Mouse (Mus musculus) left cerebral cortex, adult 18-20 months (tissue): ENCODE measurements around the gene Zhx3. TPM values are rescaled to one million over a fixed set of nuclear protein-coding genes. Genes with fewer than 3 reads are reported as not detected.
A peak's percentile ranks its signal among the peaks of the same experiment; 100 is the strongest.

Experiments
- DNase-seq, 2 experiments: peaks; one replicate each; pipeline ENCODE4 v3.0.0; 2021 to 2022; ENCODE audit warnings: low spot score in 2 of 2, mixed read lengths in 1 of 2
- long read RNA-seq, 2 experiments: library from polyadenylated mRNA; stranded (forward); transcript quantifications; one replicate each; pipeline ENCODE4 v2.0.0; 2021
- total RNA-seq, 2 experiments: library from RNA; stranded (reverse); gene quantifications; 2 replicates each; pipeline ENCODE4 v1.2.3; 2021

Gene Zhx3
- 10 to 100 TPM; 64.4 to 70.2 TPM for total RNA-seq
- long read RNA-seq, experiment 1, full-length matches to known transcripts, result 3 of 11 reads
- long read RNA-seq, experiment 1, partial matches to known transcripts, result 3 of 11 reads
- long read RNA-seq, experiment 1, other reads (novel, unspliced or antisense), result 5 of 11 reads
- long read RNA-seq, experiment 2, full-length matches to known transcripts, result 2 of 9 reads
- long read RNA-seq, experiment 2, partial matches to known transcripts, result 2 of 9 reads
- long read RNA-seq, experiment 2, other reads (novel, unspliced or antisense), result 5 of 9 reads

- DNase-seq, result peak; percentile 79 to 90
Measured at GRCm38 (mm10) chr2:160872890-160873382, at the start of gene Zhx3. Zhx3 (minus strand) TSS chr2:160872998.

GRCm38 (mm10) chr2:160921285-160921684 lies 48.5 kb upstream of the Zhx3 start:
- DNase-seq, result no peak

- DNase-seq, result no peak
Measured at GRCm38 (mm10) chr2:160918930-160919215, 46.1 kb upstream of the Zhx3 start.

GRCm38 (mm10) chr2:160918154-160918929 lies 45.5 kb upstream of the Zhx3 start:
- DNase-seq, result no peak

DNA sequence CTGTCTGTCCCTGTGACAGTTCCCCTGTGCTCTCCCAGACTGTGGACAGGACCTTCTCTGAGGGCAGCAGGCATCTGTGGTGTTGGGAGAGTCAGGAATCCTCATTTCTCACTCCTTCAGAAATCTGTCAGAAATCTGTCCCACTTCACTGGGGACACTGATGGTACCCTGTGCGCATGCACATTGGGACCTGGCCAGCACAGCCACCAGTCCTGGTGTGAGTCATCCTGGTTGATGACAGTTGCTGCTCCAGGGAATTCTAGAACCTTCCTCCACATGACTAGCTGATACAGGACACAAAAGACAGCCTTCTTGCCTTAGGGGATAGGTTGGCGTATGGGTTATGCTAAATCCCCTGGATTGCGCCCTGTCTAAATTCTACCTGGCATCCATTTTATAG lies 44.5 kb upstream of the Zhx3 start:
- peak in 1 of 2 experiments; percentile 23 for DNase-seq

- no peak for DNase-seq
Measured at GRCm38 (mm10) chr2:160916714-160917113, 43.9 kb upstream of the Zhx3 start.

GRCm38 (mm10) chr2:160915821-160916610 lies 43.2 kb upstream of the Zhx3 start:
- DNase-seq, result no peak

DNA sequence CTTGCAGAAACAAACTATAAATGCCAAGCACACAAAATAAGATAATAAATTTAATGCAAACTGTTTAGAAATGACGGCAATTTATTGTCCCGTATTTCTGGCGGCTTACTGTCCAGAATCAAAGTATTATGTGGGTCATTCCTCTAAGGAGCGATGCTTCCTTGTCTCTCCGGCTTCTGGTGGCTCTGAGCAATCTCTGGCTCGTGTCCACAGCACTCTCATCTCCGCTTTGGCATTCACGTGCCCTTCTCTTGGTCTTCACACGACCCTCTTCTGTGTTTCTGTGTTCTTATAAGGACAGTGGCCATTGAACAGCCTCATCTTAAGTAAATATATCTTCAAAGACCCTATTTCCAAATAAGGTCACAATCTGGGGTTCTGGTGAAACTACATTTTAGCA lies 41.9 kb upstream of the Zhx3 start:
- DNase-seq, result no peak

DNA sequence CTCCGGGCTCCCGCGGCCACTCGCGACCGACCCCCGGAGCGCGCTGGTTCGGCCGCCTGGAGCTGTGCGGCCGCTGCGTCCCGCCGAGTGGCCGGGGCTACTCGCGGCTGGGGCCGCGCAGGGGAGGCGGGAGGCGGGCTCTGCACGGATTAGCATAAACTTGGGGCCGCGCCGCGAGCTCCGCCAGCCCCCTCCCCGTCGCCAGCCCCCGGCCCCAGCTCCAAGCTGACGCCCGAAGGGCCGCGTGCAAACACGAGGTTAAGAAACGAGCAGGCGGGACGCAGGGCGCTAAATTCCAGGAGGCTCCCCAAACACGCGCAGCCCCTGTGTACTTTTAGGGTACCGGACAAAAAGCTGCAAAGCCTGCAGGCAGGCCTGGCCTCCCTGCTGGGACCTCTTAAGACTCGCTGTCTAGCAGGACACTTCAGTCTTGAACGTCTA lies 39.5 kb upstream of the Zhx3 start, which contains the start of gene Emilin3:
Gene Emilin3, minus strand, starts transcription at position 98 of the 441 bp plus-strand sequence.
- no peak for DNase-seq

GRCm38 (mm10) chr2:160911558-160912201 lies 38.9 kb upstream of the Zhx3 start:
- no peak for DNase-seq

DNA sequence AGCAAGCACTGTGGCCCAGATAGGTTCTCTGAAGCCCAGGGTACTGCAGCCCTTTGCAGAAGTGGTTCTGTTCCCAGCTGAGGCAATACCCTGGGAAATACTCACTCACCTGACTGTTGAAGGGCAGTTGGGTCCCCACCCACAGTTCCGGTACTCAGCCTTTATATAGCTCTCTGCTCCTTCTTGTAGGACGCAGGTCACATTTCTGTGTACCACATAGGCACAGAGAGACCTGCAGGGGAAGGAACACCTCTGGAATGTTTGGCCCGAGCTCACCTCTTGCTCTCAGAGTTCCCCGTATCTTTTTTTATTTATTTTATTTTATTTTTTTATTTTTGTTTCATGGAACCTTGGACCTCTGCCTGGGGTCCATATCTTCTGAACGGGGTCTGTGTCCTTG lies 37.8 kb upstream of the Zhx3 start:
- DNase-seq, result no peak

GRCm38 (mm10) chr2:160908607-160909006 lies 35.8 kb upstream of the Zhx3 start:
- DNase-seq, result no peak

DNA sequence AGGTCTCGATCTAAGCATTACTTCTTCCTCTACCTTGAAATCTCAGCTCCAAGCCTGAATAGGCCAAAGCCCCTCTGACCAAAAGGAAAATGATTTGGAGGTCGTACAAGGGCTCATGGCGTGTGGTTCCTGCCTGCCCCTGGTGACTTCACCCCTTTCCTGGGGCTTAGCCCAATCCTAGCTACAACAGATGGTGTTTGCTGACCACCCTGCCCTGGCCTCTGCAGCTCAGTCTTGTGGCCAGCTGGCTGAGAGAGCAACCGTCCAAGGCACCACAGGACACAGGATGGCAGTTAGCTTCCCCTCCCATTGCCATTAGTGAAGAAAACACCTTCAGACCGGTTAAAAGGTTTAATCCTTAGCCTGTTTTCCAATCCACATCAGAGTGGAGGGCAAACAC lies 33.3 kb upstream of the Zhx3 start:
- DNase-seq, result no peak

DNA sequence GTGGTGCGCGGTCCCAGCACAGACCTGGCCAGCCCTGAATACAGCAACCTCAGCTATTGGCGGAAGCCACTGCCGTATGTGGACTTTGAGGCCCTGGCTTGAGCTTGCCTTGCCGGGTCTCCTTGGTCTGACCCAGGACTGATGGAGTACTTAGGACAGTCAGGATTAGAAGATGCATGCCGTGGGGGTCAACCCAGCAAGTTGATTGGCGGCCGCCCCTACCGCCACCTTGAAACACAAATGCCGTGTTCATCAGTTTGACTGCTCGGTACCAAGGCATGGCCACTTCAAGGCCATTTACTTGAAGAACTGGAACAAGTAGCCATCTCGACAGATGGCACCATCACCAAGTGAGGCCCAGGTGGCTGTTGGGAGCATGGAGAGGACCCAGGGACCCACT lies 32.5 kb upstream of the Zhx3 start:
- DNase-seq, result no peak

GRCm38 (mm10) chr2:160901656-160902412 lies 29.0 kb upstream of the Zhx3 start:
- no peak for DNase-seq

- no peak for DNase-seq
Measured at GRCm38 (mm10) chr2:160891697-160892096, 18.9 kb upstream of the Zhx3 start.

GRCm38 (mm10) chr2:160891045-160891444 lies 18.2 kb upstream of the Zhx3 start:
- DNase-seq, result no peak

- DNase-seq, result no peak
Measured at GRCm38 (mm10) chr2:160887859-160888258, 15.1 kb upstream of the Zhx3 start.

DNA sequence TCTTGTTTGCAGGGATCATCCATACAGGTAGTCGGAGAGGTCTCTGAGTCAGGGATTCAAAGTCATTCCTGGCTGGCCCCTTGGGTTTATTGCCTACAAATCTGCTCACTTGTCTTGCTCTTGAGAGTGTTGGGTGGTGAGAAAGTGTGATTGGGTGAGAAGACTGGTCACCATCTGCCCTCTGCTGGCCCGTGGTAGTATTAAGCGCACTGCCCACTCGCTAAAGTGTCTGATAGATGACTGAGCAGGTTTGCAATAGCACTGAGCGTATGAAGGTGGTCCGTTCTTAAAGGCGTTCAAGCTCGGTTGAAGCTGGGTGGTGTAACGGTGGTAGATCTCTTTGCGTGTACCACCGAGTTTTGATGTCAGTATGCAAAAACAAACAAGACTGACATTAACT lies 14.5 kb upstream of the Zhx3 start:
- peak; percentile 79 to 81 for DNase-seq

- no peak for DNase-seq
Measured at GRCm38 (mm10) chr2:160886221-160886620, 13.4 kb upstream of the Zhx3 start.
